ENCODE assay signal across 10 mouse cellular contexts in the genomic region with DNA sequence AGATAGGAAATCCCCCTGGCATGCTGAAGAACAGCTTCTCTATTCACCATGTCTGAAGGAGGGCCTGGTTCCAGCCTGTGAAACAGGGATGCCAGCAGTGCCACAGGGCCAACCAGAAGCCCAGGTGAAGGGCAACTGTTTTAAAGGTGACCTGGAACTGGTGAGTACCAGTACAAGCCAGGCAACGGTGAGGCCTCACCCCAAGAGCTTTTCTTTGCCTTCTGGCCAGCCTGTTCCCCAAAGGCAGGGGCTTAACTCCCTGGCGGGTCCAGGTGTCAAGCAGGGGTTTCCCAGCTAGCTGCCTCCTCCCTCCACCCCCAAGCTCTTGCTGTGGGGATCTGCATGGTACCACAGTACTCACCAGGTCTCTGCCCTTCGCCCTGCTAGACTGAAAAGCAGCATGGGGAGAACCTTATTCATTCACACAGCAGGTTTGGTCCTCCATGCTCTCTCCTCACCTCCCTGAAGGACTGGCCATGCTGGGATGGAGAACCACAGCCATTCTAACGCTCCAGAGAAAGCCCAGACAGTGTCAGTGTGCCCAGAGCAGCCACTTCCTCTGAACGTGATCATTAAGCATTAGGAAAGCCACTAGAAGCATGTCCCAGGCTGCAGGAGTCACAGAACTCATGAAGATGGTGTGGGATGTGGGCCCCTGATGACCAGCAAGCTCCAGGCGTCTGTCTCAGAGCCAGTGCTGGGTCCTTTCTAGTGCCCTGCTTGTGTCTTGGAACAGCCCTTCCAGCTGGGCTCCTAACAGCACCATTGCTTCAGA. TPM values are rescaled to one million over a fixed set of nuclear protein-coding genes. Genes with fewer than 3 reads are reported as not detected.
DNase-seq lines count a peak whose midpoint lies in the region; ATAC-seq and TF ChIP-seq lines count a peak whose summit lies in the region.
"Had no signal": no experiment of that assay in that cellular context is flagged by ENCODE, and none has a peak within 500 bp of the region (broad histone marks: within the 10 kb centered on the region; RNA-seq: fewer than 3 reads in every experiment).

No protein-coding gene starts in this region.

- H3K27me3 ChIP-seq in hindbrain, embryonic 13.5 days = peaks cover 30% of the 10 kb centered on the region
- H3K27me3 ChIP-seq in liver, postnatal 0 days (ENCODE audit: insufficient read depth, low read length) = peaks cover 8% of the 10 kb centered on the region; the same call in 1 of the 2 replicates

- TF ChIP-seq CTCF in liver, postnatal 0 days (IDR thresholded peaks at IDR 0.05; ENCODE audit: low read depth) = no peak

- no peak for ATAC-seq in hindbrain, embryonic 13.5 days (ENCODE audit: low FRiP score)
- ATAC-seq in liver, postnatal 0 days = no peak

- peak; percentile 29 for DNase-seq in kidney, adult 11 months
- no peak for DNase-seq in kidney, postnatal 14 days
- peak; percentile 22 for DNase-seq in Muller cell, postnatal 12 days (ENCODE audit: inconsistent ontology term)
- no peak for DNase-seq in liver, postnatal 0 days
- DNase-seq in layer of hippocampus, adult 9-11 months = no peak
- no peak for DNase-seq in left cerebral cortex, postnatal 14 days (ENCODE audit: low spot score in 2 of 2)
- DNase-seq in cerebellum, postnatal 14 days = no peak
- DNase-seq: cerebellum, postnatal 25 days had no signal

- H3K27ac ChIP-seq in hindbrain, embryonic 13.5 days = no peak overlapping the region
- H3K27ac ChIP-seq in liver, postnatal 0 days (ENCODE audit: low read depth) = no peak overlapping the region

- TF ChIP-seq EP300 in liver, postnatal 0 days (IDR thresholded peaks at IDR 0.05; ENCODE audit: low read depth) = no peak

- peak overlapping the region; percentile 19; the same call in 1 of the 2 replicates for H3K9ac ChIP-seq in hindbrain, embryonic 13.5 days
- H3K9ac ChIP-seq in liver, postnatal 0 days (replicated peaks) = no peak overlapping the region

- H3K9me3 ChIP-seq in hindbrain, embryonic 13.5 days = no peaks in the 10 kb centered on the region
- no peaks in the 10 kb centered on the region for H3K9me3 ChIP-seq in liver, postnatal 0 days (ENCODE audit: low read length)

- H3K36me3 ChIP-seq in hindbrain, embryonic 13.5 days = no peaks in the 10 kb centered on the region
- H3K36me3 ChIP-seq in liver, postnatal 0 days (replicated peaks; ENCODE audit: insufficient read depth, low read length) = no peaks in the 10 kb centered on the region; the same call in 1 of the 2 replicates

- 40% methylated on average over 6 of the region's 6 CpGs for WGBS in hindbrain, embryonic 13.5 days
- 57% methylated on average over 6 of the region's 6 CpGs for WGBS in liver, postnatal 0 days (ENCODE audit: insufficient replicate concordance)

- 0 out of 2 replicates have a peak overlapping the region, but pooled peaks have one; percentile 95 for H3K4me2 ChIP-seq in hindbrain, embryonic 13.5 days
- peak overlapping the region; percentile 84 for H3K4me2 ChIP-seq in liver, postnatal 0 days (ENCODE audit: low read depth, low read length)

- no peak overlapping the region for H3K4me3 ChIP-seq in hindbrain, embryonic 13.5 days
- H3K4me3 ChIP-seq in liver, postnatal 0 days (ENCODE audit: low read depth, low read length) = 0 out of 2 replicates have a peak overlapping the region, but pooled peaks have one; percentile 96

- peaks cover 37% of the 10 kb centered on the region for H3K4me1 ChIP-seq in hindbrain, embryonic 13.5 days (replicated peaks)
- H3K4me1 ChIP-seq in liver, postnatal 0 days (ENCODE audit: insufficient read depth) = peaks cover 34% of the 10 kb centered on the region

- intact Hi-C loops in left cerebral cortex, postnatal 14 days (cut with DNase I) = loop anchor here (5.0 kb wide), 1 partner anchor 115 kb away; no protein-coding TSS in a partner anchor

RNA-seq across cellular contexts. Expression of gene Socs1, which starts 2.8 kb away (rescaled TPM):
- 3.6 TPM in 2 replicates for polyA plus RNA-seq in hindbrain, embryonic 13.5 days (2015; fragmentation: Nextera tagmentation; extraction: Ambion mirVana)
- 1.6 TPM in 2 replicates for polyA plus RNA-seq in liver, postnatal 0 days (2015; fragmentation: Nextera tagmentation; extraction: Ambion mirVana)
- 1 to 10 TPM; 1.3 TPM for total RNA-seq in left cerebral cortex, postnatal 14 days (2021)

RNA-seq across cellular contexts. Expression of gene Tnp2, which starts 5.9 kb away (rescaled TPM):
- polyA plus RNA-seq in hindbrain, embryonic 13.5 days (2015; fragmentation: Nextera tagmentation; extraction: Ambion mirVana) = not detected in 2 replicates
- polyA plus RNA-seq in liver, postnatal 0 days (2015; fragmentation: Nextera tagmentation; extraction: Ambion mirVana) = not detected in 2 replicates
- not detected for total RNA-seq in left cerebral cortex, postnatal 14 days (2021)
- polyA plus RNA-seq: urinary bladder, adult 2 months had no signal

RNA-seq across cellular contexts. Expression of gene Prm3, which starts 8.2 kb away (rescaled TPM):
- not detected in 2 replicates for polyA plus RNA-seq in hindbrain, embryonic 13.5 days (2015; fragmentation: Nextera tagmentation; extraction: Ambion mirVana)
- polyA plus RNA-seq in liver, postnatal 0 days (2015; fragmentation: Nextera tagmentation; extraction: Ambion mirVana) = not detected in 2 replicates
- total RNA-seq in left cerebral cortex, postnatal 14 days (2021) = not detected
- polyA plus RNA-seq: urinary bladder, adult 2 months had no signal

RNA-seq across cellular contexts. Expression of gene Prm2, which starts 13.4 kb away (rescaled TPM):
- not detected in 2 replicates for polyA plus RNA-seq in hindbrain, embryonic 13.5 days (2015; fragmentation: Nextera tagmentation; extraction: Ambion mirVana)
- not detected in 2 replicates for polyA plus RNA-seq in liver, postnatal 0 days (2015; fragmentation: Nextera tagmentation; extraction: Ambion mirVana)
- total RNA-seq in left cerebral cortex, postnatal 14 days (2021) = not detected
- polyA plus RNA-seq: urinary bladder, adult 2 months had no signal

RNA-seq across cellular contexts. Expression of gene Prm1, which starts 23.1 kb away (rescaled TPM):
- polyA plus RNA-seq in hindbrain, embryonic 13.5 days (2015; fragmentation: Nextera tagmentation; extraction: Ambion mirVana) = not detected in 2 replicates
- not detected in 2 replicates for polyA plus RNA-seq in liver, postnatal 0 days (2015; fragmentation: Nextera tagmentation; extraction: Ambion mirVana)
- not detected for total RNA-seq in left cerebral cortex, postnatal 14 days (2021)
- polyA plus RNA-seq: urinary bladder, adult 2 months had no signal

Comparison
In these comparisons a context has a peak if more than half of its experiments do, and no peak if none do; other contexts are left out.
1. DNase-seq: peak in kidney, adult 11 months (single experiment) and Muller cell, postnatal 12 days (single experiment); none in kidney, postnatal 14 days (single experiment), liver, postnatal 0 days (single experiment), layer of hippocampus, adult 9-11 months (single experiment), left cerebral cortex, postnatal 14 days (0 of 2) and cerebellum, postnatal 14 days (0 of 2).